Mouse (Mus musculus) heart, embryonic 11.5 days (tissue): ENCODE measurements around the gene Kansl3. TPM values are rescaled to one million over a fixed set of nuclear protein-coding genes. Genes with fewer than 3 reads are reported as not detected.

Experiments used
- ATAC-seq: fragments of 200-750 bp; cut with Nextera tagmentation; replicated peaks from 2 replicates; pipeline ENCODE4 v1.8.0; 2017; ENCODE audit warnings: moderate library complexity; ENCODE audit not compliant: insufficient number of reproducible peaks, low FRiP score, low TSS enrichment
- H3K27ac ChIP-seq: fragments of 300-500 bp; sonication (generic); 2 replicates; pipeline ENCODE4 v1.5.1; 2014; ENCODE audit warnings: mild to moderate bottlenecking, low read depth, low read length
- H3K27me3 ChIP-seq: fragments of 300-500 bp; sonication (generic); 2 replicates; pipeline ENCODE4 v1.6.1; 2014; ENCODE audit warnings: mild to moderate bottlenecking, low read length, mixed read lengths; ENCODE audit not compliant: control insufficient read depth, insufficient read depth
- H3K36me3 ChIP-seq: fragments of 300-500 bp; sonication (generic); 2 replicates; pipeline ENCODE4 v1.6.1; 2014; ENCODE audit warnings: mild to moderate bottlenecking, low read length, moderate library complexity, mixed read lengths; ENCODE audit not compliant: control insufficient read depth, insufficient read depth
- H3K4me1 ChIP-seq: fragments of 300-500 bp; sonication (generic); 2 replicates; pipeline ENCODE4 v1.6.1; 2014; ENCODE audit warnings: low read length; ENCODE audit not compliant: control insufficient read depth, insufficient read depth
- H3K4me2 ChIP-seq: fragments of 300-500 bp; sonication (generic); 2 replicates; pipeline ENCODE4 v1.6.1; 2014; ENCODE audit warnings: mild to moderate bottlenecking, moderate library complexity
- H3K4me3 ChIP-seq: fragments of 300-500 bp; sonication (generic); 2 replicates; pipeline ENCODE4 v1.5.1; 2014; ENCODE audit warnings: low read depth, low read length
- H3K9ac ChIP-seq: fragments of 300-500 bp; sonication (generic); 2 replicates; pipeline ENCODE4 v1.6.1; 2014; ENCODE audit warnings: mild to moderate bottlenecking, low read depth, low read length, moderate library complexity
- H3K9me3 ChIP-seq: fragments of 300-500 bp; sonication (generic); replicated peaks from 2 replicates; pipeline ENCODE4 v1.6.1; 2016; ENCODE audit warnings: low read length; ENCODE audit not compliant: control insufficient read depth
- WGBS: fragments of 180-500 bp; shearing (Covaris S2); extraction: QIAGEN DNeasy Blood & Tissue Kit; methylation state at CpG from one replicate; pipeline ENCODE4 v1.1.7; 2014; ENCODE audit not compliant: insufficient replicate concordance; 5-methylcytosine and 5-hydroxymethylcytosine counted together
- polyA plus RNA-seq: library from polyadenylated mRNA; unstranded; fragments of >200 nt; fragmentation: Nextera tagmentation; extraction: Ambion mirVana; gene quantifications from 2 replicates; pipeline ENCODE4 v1.2.1, GENCODE M21; 2014

Kansl3 gene
- polyA plus RNA-seq, result 36.5 and 36.8 TPM in 2 replicates

DNA sequence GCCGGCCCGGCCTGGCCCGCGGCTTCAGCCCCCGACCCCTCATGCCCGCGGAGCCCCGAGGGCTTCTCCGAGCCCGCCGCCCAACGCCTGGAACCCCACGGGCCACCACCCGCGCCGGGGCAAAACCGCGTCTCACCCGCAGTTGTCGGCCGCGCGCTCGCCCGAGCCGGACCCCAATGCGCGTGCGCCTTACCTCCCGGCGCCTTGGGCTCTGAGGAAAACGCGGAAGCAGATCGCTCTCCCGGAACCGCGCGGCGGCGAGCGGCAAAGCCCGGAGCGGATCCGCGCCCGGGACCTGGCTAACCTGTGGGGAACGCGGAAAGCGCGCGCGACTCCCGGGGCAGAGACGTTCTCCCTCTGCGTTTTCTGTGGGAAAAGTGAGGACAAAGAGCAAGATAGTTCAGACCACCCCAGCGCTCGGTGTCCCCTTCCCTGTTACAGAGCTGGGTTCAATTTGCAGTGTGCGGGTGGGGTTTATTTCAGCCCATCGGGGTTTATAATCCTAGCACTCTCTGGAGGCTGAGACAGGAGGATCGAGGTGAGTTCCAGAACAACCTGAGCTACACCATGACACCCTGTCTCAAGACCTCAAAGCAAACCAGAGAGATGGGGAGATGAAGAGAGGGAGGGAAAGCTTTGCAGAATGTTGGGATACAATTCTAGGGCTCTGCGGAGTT lies at the start of gene Kansl3:
TSS of gene Kansl3 (minus strand) at position 213 of the 677 bp plus-strand sequence.
- H3K4me2 ChIP-seq, result peak within 1 kb of the TSS; percentile 73
- H3K9ac ChIP-seq, result peak within 1 kb of the TSS; percentile 87
- H3K27ac ChIP-seq, result peak within 1 kb of the TSS; percentile 69
- H3K4me3 ChIP-seq, result peak within 1 kb of the TSS; percentile 75
- peaks cover 4% of the 10 kb centered on the region for H3K36me3 ChIP-seq
- no peaks in the 10 kb centered on the region for H3K27me3 ChIP-seq
- no peaks in the 10 kb centered on the region for H3K9me3 ChIP-seq
- 4% methylated on average over 61 of the region's 61 CpGs for WGBS
- H3K4me1 ChIP-seq, result peaks cover 9% of the 10 kb centered on the region
- ATAC-seq, result peak; percentile 82

DNA sequence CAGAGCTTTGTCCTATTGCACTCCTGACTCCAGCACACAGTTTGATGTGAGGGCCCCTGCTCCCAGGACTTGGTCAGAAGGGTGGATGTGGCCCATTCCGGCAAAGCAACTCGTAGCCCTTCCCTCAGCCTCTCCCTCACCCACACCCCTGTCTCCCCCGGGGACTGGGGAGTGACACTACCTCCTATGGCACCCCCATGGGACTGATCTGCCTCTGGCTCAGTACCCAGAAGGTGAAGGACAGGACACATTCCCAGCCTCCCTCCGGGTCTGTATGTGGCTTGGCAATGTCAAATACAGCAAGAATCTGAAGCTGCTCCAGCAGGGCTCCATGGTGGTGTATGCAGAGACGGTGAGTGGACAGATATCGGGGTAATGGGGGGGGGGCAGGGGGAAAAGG lies 35.5 kb upstream of the Kansl3 start:
- Histone ChIP-seq H3K9ac (no peak overlapping the region), H3K27ac (no peak overlapping the region), H3K4me1 (no peaks in the 10 kb centered on the region), H3K27me3 (no peaks in the 10 kb centered on the region), H3K36me3 (no peaks in the 10 kb centered on the region), H3K9me3 (no peaks in the 10 kb centered on the region), H3K4me2 (no peak overlapping the region), H3K4me3 (no peak overlapping the region)
- 79% methylated on average over 6 of the region's 6 CpGs for WGBS
- no peak for ATAC-seq

DNA sequence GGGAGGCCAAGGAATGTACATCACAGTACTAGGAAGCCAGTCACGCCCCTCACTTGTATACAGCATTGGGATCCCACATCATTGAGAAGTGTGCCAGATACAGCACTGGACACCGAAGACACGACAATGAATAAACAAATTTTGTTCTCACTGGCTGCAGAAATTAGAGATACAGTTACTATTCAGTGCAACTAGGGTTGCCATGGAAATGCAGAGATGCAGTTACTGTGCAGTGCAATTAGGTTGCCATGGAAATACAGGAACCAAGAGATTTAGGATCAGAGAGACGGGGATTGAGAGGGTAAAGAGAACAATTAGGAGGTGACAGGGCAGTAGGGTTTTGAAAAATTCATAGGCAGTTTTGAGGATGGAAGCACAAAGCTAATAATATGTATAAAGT lies 32.5 kb upstream of the Kansl3 start:
- H3K27me3 ChIP-seq, result no peaks in the 10 kb centered on the region

DNA sequence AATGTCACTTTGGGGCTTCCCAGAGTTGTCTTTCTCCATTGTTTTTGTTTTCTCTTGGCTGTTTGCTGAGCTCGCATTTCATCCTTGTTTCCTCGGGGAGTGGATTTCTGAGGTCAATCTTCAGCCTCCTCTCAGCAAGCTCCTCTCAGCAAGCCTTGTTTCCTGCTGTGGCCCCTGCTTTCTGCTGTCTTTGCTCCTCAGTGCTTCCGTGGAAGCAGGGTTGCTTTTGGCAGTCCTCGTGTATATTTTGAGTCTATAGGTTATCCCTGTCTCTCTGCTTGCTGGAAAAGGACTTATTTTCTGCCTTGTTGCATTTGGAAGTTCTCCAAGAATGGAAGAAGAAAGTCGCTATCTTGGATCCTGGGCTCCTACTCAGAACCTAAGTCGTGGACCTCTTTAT lies 28.1 kb upstream of the Kansl3 start:
- no peaks in the 10 kb centered on the region for H3K9me3 ChIP-seq
- no peak overlapping the region for H3K4me3 ChIP-seq
- no peak overlapping the region for H3K9ac ChIP-seq
- H3K27me3 ChIP-seq, result no peaks in the 10 kb centered on the region
- H3K4me1 ChIP-seq, result 0 out of 2 replicates have a peak, but pooled peaks cover 5% of the 10 kb centered on the region
- H3K36me3 ChIP-seq, result no peaks in the 10 kb centered on the region
- H3K27ac ChIP-seq, result no peak overlapping the region
- WGBS, result 20% methylated on average over 6 of the region's 6 CpGs
- H3K4me2 ChIP-seq, result no peak overlapping the region
- no peak for ATAC-seq

More for the DNA sequence above, 32.5 kb upstream of the Kansl3 start:
- H3K4me2 ChIP-seq, result no peak overlapping the region
- H3K4me1 ChIP-seq, result no peaks in the 10 kb centered on the region
- no peak for ATAC-seq
- no peak overlapping the region for H3K4me3 ChIP-seq
- no peak overlapping the region for H3K27ac ChIP-seq
- 76% methylated on average over 4 of the region's 4 CpGs for WGBS
- no peaks in the 10 kb centered on the region for H3K36me3 ChIP-seq
- no peaks in the 10 kb centered on the region for H3K9me3 ChIP-seq
- H3K9ac ChIP-seq, result no peak overlapping the region

DNA sequence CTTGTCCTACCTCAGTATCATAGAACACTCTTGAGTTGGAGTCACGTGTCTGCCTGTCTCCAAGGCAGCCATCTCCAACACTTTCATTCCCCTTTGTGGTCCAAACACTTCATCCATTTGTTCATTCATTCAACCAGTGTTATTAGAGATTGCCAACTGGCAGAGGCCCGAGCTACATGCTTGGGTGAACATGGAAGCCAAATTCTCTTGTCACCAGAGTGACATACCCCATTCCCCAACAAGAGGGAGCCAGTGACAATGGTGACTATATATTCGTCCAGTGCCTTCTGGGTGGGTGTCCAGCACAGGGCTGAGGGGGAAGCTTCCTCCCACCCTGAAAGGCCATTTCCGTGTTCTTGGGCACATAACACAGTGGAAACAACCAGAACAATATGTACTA lies 10.6 kb upstream of the Kansl3 start:
- H3K9ac ChIP-seq, result no peak overlapping the region
- WGBS, result 77% methylated on average over 4 of the region's 4 CpGs
- H3K9me3 ChIP-seq, result no peaks in the 10 kb centered on the region
- no peaks in the 10 kb centered on the region for H3K36me3 ChIP-seq
- no peak for ATAC-seq
- no peaks in the 10 kb centered on the region for H3K27me3 ChIP-seq
- H3K27ac ChIP-seq, result no peak overlapping the region
- H3K4me1 ChIP-seq, result no peaks in the 10 kb centered on the region
- H3K4me3 ChIP-seq, result no peak overlapping the region
- H3K4me2 ChIP-seq, result no peak overlapping the region

DNA sequence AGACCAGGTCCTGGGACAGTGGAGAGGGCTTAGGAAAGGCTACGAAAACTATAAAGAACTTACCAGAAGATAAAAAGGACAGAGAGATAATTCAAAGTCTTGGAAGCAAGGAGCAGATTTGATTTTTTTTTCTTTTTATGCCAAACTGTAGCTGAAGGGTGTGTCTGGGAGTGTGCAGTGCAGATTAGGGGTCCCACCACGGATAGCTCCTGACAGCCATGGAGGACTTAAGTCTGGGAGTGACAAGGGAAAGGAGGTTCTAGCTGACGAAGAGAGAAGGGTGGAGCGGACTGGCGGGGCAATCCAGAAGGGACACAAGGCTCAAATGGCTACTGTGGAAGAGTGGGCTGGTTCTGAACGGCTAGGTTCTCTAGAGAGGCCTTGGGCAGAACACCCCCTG lies 9.9 kb upstream of the Kansl3 start:
- Histone ChIP-seq H3K36me3 (no peaks in the 10 kb centered on the region), H3K4me1 (no peaks in the 10 kb centered on the region), H3K4me3 (no peak overlapping the region), H3K27me3 (no peaks in the 10 kb centered on the region), H3K9me3 (no peaks in the 10 kb centered on the region), H3K9ac (no peak overlapping the region), H3K27ac (no peak overlapping the region), H3K4me2 (no peak overlapping the region)
- WGBS, result 58% methylated on average over 6 of the region's 6 CpGs
- ATAC-seq, result no peak

DNA sequence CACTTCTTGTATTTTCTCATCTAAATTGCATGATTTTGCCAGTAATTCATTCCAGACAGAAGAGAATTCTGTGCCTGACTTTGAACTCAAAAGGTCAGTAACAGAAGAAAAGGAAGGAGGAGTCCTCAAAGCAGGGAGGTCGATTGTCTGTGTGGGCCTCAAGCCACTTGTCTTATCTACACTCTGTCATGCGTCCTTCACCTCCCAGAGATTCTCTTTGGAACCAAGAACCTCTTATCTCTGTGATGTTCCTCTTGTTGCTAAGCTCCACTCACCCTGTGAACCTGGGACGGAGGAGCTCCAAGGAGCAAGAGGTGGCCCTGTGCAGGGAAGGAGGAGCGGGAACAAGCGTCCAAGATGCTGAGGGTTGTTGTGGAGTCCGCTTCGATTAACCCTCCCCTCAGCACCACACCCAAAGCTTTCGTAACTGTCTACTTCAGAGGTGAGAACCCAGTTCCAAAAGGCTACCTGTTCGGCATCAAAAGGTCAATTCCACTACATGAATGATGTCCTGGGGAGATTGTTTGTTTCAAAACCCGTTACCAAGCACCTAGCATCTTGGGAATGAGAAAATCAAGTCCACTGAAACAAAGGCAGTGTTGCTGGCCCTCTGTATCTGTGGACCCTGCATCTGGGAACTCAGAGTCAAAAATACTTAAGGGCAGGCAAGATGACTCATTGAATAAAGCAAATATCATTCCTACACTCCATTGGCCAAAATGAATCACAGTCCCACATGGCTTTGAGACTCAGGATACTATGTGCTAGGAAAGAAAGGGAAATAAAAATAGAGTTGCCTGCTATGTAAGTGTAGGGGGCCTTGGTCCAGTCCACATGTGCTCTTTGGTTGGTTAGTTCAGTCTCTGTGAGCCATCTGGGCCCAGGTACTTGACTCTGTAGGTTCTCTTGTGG lies 3.2 kb upstream of the Kansl3 start, which contains the start of gene Fer1l5:
TSS of gene Fer1l5 (plus strand) at position 358 of the 912 bp plus-strand sequence.
- ATAC-seq, result no peak
- no peaks in the 10 kb centered on the region for H3K9me3 ChIP-seq
- WGBS, result 56% methylated on average over 10 of the region's 10 CpGs
- no peak within 1 kb of the TSS for H3K27ac ChIP-seq
- H3K9ac ChIP-seq, result no peak within 1 kb of the TSS
- H3K27me3 ChIP-seq, result no peaks in the 10 kb centered on the region
- H3K36me3 ChIP-seq, result no peaks in the 10 kb centered on the region
- H3K4me2 ChIP-seq, result no peak within 1 kb of the TSS
- H3K4me3 ChIP-seq, result no peak within 1 kb of the TSS
- peaks cover 9% of the 10 kb centered on the region for H3K4me1 ChIP-seq

DNA sequence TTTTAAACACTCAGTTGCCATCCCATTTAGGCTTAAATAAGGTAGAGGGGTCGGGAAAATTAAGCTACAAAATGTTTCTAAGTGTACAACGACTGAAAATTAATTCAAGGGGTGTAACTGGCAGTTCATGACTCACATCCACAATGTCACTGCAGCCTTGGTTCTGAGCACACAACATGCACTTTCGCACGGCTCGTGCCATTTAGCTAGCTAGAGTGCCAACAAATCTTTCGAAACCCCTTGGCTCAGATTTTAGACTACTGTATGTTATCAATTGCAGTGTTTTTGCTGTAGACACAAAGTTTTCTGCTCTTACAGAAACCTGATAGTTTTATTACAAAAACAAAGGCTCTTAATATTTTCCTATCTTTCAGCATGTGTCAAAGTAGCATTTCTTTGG lies 1.9 kb upstream of the Kansl3 start:
- no peaks in the 10 kb centered on the region for H3K27me3 ChIP-seq
- no peak overlapping the region for H3K4me3 ChIP-seq
- ATAC-seq, result no peak
- H3K36me3 ChIP-seq, result no peaks in the 10 kb centered on the region
- H3K4me1 ChIP-seq, result peaks cover 9% of the 10 kb centered on the region
- no peak overlapping the region for H3K27ac ChIP-seq
- 80% methylated on average over 6 of the region's 6 CpGs for WGBS
- no peak overlapping the region for H3K4me2 ChIP-seq
- H3K9me3 ChIP-seq, result no peaks in the 10 kb centered on the region
- no peak overlapping the region for H3K9ac ChIP-seq
